Mouse (Mus musculus) neural tube, embryonic 10.5 days (tissue): ENCODE measurements around the gene S100a7a.

Source experiments
- DNase-seq: peaks from one replicate; pipeline ENCODE4 v3.0.0-alpha.2; 2017; ENCODE audit warnings: low spot score; ENCODE audit errors: extremely low spot score

The S100a7a gene

DNA sequence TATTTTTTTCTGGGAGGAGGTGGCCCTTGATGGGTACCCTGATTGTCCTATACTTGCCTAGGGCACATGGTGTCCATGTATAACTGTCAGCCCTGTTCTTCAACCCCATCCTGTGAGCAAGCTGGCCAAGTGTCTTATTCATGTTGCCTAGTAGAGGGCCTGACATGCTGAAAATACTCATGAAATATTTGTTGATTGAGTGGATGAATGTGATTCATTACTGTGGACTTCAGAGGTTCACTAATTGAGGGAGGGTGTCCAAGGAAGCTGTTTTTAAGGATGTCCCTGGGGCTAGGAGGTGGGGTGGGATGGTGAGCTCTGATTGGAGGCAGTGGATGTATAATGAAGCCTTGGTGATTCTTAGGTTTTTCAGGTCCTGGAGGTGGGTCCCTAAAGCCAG lies at the start of gene S100a7a:
TSS of gene S100a7a (plus strand) at position 301 of the 400 bp plus-strand sequence.
- no peak for DNase-seq

DNA sequence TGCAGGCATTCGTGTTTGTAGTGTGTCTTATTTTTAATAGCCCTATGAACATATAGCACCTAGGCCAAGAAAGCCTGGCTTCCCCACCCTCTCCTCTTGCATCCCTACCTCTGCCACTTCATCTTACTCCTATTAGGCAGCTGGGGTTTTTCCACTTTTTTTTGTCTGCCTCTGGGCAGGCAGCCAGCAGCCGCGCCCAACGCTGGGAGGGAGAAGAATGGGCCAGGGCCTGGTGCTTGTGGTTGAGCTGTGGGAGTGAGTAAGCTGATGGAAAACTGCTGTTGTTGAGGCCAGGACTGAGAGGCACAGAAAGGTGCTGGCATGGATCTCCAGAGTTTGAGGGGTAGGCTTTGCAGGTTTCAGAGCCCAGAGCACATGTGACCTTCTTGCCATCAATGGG lies 49.4 kb upstream of the S100a7a start:
- DNase-seq, result no peak

GRCm38 (mm10) chr3:90605049-90605448 lies 48.8 kb upstream of the S100a7a start:
- no peak for DNase-seq

DNA sequence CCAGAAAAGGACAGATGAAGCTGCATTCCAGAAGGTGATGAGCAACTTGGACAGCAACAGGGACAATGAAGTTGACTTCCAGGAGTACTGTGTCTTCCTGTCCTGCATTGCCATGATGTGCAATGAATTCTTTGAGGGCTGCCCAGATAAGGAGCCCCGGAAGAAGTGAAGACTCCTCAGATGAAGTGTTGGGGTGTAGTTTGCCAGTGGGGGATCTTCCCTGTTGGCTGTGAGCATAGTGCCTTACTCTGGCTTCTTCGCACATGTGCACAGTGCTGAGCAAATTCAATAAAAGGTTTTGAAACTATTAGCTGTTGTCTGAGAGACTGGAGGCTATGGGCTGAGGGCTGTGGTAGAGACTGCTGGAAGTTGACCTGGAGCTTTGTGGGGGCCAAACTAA lies 48.1 kb upstream of the S100a7a start:
- DNase-seq, result no peak

DNA sequence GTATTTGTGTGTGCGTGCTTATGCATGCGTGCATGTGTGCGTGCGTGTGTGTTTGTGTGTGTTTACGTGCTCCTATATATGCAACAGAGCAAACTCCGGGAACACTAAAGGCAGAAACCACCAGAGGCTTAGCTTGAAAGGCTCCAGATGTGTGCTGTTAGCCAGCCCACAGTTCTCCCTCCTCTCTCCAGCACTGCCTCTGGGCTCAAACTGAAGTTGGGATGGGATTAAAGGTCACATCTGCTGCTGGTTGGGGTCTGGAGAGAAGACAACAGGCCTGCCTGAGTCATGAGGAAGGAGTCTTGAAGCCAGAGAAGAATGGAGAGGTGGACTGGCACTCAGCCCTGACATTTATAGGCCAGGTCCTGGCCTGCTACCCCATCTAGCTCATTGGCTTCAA lies 47.6 kb upstream of the S100a7a start:
- DNase-seq, result peak; percentile 42

GRCm38 (mm10) chr3:90607361-90607760 lies 46.5 kb upstream of the S100a7a start:
- no peak for DNase-seq

DNA sequence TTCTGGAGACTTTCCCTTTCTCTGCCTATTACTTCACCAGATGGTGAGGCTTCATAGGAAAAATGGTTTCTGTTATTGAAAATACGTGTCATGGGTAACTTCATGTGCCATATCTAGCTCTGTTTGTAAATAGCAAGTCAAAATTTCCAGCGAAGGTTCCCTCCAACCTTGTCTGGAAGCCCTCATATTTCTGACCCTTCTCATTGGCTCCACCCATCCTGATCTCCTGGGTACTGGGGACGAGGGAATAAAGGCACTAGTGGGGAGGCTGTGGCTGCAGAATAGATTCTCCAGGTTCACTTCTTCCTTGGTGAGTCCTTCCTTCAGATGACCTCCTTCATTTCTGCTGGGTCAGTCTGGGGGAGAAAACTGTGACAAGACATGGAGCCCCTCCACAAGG lies 45.6 kb upstream of the S100a7a start, which contains the start of gene S100a5:
TSS of gene S100a5 (plus strand) at position 301 of the 400 bp plus-strand sequence.
- DNase-seq, result no peak

DNA sequence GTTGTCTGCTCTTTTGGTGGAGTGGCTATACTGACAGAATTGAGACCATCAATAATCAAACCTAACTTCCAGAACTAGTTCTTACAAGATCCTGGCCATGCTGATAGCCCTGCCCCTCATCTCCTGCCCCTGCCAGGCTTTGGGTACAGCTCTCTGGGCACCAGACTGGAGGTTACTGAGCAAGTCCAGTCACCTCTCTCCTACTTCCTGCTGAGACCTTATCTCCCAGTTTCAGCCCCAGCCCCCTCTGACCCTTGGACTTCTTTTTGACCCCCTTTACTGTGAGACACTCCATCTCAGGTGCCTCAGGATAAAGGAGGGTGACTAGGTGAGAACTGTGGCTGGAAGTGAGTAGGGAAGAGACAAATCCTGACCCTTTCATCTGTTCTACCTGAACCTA lies 44.7 kb upstream of the S100a7a start:
- no peak for DNase-seq

DNA sequence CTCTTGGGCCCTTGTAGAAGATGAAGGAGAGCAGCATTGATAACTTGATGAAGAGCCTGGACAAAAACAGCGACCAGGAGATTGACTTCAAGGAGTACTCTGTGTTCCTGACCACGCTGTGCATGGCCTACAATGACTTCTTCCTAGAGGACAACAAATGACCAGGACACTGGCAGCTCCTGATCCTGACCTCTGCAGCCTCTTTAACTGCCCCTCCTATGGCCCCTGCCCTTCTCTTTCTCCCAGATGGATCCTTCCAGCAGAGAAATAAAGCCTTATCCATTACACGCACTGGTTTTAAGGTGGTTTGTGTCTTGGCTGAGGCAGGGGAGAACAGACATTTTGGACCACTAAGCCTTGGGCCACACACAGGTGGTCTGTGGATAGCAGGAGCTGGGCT lies 42.3 kb upstream of the S100a7a start:
- no peak for DNase-seq

DNA sequence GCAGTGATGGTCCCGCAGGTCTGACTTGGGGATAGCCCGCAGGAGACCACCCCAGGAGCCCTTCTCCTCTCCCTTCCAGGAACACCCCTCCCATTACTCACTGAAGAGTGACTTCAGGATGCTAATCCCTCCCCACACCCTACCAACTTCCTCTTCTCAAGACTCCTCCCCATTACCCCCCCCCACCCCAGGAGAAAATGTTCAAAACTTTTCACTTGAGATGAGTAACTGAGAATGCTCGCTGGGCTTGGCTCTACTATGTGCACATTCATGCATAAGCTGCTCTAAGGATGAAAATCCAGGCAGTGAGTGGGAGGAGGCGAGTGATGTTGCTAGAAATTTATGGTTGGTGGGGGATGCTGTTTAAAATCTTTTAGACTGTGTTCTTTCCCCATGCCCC lies 41.8 kb upstream of the S100a7a start:
- DNase-seq, result no peak

DNA sequence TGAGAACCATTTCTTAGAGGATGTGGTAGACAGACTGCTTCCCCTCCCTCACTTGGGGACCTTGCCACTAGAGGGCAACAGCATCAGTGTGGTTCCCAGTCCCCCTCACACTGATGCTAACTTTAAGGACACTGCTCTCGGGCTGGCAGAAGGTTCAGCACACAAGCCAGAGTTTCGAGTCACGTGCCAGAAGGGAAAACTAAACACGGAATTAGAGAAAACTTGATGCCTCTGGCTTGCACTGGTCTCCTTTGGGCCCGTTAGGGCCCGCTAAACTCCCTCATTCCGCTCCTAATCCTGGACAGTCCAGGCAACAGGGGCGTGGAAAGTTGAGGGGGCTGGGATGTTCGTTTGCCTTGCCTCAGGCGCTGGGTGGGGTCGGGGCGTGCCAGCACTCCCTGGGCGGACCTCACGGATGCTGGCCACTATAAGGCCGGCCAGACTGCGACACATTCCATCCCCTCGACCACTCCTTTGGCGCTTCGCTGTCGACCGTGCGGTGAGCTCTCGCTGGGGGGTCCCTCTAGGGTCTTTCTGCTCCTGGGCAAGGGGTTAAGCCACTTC lies 41.0 kb upstream of the S100a7a start, which contains the start of gene S100a6:
TSS of gene S100a6 (plus strand) at position 155 of the 564 bp plus-strand sequence.
- peak; percentile 71 for DNase-seq

GRCm38 (mm10) chr3:90613461-90614147 lies 40.2 kb upstream of the S100a7a start:
- no peak for DNase-seq

- no peak for DNase-seq
Measured at GRCm38 (mm10) chr3:90614148-90614530, 39.7 kb upstream of the S100a7a start.

DNA sequence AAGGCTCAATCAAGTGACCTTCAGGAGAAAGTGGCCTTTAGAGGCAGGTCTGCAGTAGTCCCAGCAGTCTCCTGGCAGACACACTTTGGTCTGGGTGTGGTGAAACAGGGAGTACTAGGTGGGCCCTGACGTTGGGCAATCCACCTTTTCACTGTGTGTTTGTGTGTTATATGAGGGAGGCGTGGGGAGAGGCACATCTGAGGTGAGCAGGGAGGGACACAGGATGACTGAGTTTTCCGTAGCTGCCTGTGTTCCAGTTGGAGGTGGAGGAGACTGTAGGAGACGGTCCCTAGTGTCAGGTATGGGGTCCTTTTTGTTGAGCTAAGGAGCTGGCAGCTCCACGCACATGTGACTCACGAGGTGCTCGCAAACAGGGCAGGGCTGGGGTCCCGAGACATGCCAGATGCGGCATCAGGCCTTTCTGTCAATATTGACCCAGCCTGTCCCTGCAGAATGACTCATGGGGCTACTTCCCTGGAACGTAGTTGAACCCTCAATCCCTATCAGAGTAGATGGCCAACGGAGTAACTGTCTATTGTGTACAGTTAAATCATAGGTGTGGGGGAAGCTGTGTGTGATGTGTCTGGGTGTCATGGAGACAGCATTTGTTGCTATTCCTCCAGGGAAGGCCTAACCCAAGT lies 39.1 kb upstream of the S100a7a start:
- no peak for DNase-seq

DNA sequence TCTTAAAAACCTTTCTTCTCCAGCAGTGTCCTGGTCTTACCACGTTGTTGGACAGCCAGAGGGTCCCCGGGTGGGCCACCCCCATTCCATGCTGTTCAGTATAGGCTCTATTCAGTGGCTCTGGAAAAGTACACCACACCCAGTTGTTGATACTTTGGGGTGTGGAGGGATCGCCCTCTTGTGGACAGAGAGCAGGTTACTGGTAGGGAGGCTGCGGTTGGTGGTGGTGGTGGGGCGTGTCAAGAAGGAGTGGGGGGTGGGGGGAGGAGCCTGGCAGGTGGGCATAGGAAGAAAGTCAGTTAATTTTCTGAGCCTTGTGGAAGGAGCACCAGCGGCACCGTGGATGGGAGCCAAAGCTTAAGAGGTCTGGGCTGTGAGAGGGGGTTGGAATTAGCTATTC lies 38.4 kb upstream of the S100a7a start:
- DNase-seq, result peak; percentile 47

GRCm38 (mm10) chr3:90615911-90616310 lies 37.9 kb upstream of the S100a7a start:
- no peak for DNase-seq

GRCm38 (mm10) chr3:90617586-90617985 lies 36.2 kb upstream of the S100a7a start:
- DNase-seq, result no peak

DNA sequence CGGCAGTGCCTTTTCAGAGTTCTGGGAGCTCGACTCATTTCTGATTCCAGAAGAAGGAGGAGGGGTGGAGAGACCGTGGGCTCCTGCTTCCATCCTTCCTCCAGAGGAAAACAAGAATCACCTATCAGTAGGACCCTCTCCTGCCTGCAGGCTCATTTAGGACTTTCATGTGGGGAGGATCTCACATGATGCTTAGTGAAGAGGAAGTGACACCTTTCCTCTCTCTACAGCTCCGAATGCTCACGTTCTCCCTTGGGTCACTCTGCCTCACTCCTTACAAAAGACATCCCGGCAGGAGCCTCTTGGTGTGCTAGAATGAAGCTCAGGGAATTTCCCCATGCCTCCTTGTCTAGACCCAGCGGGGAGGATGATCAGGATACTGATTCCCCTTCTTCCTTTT lies 32.3 kb upstream of the S100a7a start:
- no peak for DNase-seq

DNA sequence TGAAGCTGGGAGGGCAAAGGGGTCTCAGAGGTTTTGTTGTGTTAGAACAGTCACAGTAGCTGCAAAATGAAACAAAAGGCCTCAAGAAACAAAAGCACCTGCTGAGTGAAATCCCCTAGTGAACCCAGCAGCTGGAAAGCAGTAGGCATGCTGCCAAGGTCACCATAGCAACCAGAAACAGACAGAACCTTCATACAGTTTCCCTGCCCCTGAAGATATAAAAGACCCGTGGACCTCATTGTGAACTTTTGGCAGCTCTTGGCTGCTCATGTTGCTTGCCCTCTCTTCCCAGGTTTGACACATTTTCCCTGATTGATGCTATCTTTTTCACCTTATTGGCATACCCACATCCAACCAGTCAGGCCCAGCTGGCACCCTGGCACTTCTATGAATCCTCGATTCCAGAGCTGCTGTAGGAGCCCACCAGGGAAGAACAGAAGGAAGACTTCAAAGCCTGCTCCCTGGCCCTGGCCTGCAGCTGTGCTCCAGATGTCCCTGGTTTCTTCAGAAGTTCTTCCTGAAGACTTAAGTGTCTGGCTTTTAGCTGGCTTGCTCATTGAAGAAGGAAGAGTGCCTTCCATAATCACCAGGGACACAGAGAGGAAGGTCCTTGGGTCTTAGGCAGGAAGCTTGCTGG lies 30.3 kb upstream of the S100a7a start:
- no peak for DNase-seq

DNA sequence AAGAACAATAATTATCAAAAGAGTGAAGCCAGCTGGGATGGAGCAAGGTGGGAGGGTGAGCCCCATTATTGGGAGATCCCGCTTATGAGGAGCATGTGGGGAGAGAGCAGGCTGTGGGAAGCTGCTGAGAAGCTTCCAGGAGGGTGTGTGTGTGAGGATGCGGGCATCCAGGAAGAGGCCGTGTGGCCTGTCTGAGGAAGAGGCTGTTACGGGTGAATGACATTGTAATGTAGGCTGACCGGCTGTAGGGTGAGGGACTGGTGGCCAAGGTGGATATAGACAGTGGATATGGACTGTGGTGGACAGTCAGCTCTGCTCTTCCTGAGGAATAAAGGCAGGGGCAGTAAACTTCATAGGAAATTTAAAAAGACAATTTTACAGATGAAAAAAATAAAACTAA lies 28.3 kb upstream of the S100a7a start:
- no peak for DNase-seq

DNA sequence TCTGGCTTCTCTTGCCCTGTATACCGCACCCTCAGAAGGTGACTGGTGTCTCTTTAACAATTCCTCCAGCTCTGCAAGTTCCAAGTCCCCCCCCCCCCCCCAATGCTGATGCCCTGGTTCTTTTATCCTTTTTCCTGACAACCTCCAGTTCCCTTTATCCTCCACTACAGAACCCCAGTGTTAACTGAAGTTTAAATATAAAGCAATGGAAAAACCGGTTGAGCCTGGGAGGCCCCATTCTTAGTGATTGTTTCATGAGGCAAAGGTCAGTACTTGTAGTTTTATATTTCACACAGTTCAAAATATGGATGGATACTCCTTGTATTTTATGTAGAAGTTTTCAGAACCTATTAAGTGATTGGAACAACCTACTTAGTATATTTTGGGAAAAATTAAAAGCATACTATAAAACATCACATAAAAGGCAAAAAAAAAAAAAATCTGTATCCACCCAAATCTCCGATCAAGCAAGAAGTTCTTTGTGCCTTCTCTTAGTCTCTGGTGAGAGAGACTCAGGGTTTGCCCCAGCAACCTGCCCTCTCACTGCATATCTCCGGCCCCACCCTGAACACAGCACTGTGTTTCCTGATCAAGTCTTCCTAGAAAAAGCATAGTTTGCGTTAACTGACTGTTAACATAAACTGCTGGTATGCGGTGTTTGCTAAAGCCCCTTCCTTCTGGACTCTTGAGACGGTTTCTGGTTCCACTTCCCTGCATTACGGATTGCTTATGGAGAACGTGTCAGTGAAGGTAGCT lies 27.4 kb upstream of the S100a7a start:
- no peak for DNase-seq

- DNase-seq, result no peak
Measured at GRCm38 (mm10) chr3:90627366-90627765, 26.5 kb upstream of the S100a7a start.
